Mouse (Mus musculus) mesoderm, embryonic 11.5 days (tissue): ENCODE results near the gene Tnxb.

ENCODE experiments used
- DNase-seq: peaks from one replicate; pipeline ENCODE4 v3.0.0-alpha.2; 2012; ENCODE audit warnings: low read depth, low spot score

Tnxb gene

DNA sequence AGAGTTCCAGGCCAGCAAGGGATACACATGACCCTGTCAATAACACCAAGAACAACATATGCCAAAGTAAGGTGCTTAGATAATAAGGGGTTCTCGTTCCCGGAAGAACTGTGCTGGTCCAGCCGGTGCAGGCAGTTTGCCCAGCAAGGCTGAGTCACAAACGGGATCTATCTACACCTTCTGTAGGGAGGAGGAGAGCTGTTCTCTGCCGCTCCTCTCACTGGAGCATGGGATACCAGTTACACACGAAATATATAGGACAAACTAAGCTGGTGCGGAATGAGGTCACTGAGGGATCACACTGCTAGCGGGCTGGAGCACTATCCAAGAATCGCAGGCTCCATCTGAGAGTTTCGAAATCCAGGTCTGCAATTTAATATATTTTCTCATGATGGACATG is 26.4 kb upstream of the Tnxb start:
- no peak for DNase-seq

DNA sequence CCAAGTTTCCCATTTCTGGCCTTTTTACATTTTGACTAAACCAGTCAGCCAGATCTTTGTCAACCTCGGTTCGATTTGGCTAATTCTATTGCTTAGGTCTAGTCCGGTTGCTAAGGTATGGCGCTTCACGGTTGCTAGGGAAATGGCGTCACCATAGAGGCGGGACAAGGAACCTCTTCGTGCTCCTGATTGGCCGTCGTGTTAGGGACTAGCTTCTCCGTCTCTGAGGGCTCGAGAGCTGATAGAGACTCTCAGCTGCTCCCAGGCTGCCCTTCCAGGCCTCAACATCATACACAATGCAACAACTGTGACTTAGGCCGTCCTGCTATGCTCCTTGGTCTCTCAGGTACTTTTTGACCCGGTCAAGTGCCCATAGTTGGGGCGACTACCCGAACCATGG is 25.7 kb upstream of the Tnxb start, which contains the start of gene Fkbpl:
Gene Fkbpl, plus strand, starts transcription at position 157 of the 400 bp plus-strand sequence.
- peak; percentile 96 for DNase-seq

DNA sequence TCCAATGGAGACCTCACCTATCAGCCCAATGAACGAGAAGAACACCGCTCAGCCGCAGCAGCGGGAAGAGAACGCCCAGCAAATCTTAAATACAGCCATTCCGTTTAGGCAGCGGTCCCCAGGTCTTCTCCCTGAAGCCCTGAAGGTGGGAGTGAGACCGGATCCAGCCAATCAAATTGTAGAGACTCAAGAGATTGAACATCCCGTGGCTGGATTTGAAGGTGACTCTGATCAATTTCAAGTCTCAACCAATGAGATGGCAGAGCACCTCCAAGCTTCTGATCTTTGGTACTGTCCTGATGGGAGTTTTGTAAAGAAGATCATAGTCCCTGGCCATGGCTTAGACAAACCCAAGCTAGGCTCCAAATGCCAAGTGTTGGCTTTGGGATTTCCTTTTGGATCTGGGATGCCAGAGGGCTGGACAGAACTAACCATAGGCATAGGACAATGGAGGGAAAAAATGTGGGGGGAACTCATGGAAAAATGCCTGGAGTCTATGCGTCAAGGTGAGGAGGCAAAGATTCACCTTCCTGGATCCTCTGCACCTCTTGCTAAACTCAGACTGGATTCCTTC is 25.0 kb upstream of the Tnxb start:
- no peak for DNase-seq

DNA sequence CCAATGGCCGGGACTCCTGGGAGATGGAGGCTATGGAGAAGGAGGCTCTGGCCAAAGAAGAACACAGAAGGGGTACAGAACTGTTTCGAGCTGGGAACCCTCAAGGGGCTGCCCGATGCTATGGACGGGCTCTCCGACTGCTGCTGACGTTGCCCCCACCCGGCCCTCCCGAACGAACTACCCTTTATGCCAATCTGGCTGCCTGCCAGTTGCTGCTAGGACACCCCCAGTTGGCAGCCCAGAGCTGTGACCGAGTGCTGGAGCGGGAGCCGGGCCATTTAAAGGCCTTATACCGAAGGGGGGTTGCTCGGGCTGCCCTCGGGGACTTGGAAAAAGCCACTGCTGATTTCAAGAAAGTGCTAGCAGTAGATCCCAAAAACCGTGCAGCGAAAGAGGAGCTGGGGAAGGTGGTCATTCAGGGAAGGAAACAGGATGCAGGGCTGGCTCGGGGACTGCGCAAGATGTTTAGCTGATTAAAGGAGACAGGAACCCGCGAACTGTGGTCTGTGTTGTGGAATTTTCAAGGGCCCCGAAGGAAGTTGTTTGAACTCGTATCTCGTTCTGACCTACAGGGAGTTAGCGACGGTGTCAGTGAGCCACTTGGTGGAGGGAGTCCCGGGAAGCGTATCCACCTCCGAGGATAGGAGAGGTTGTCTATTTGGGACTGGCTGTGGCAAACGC is 24.4 kb upstream of the Tnxb start:
- no peak for DNase-seq

DNA sequence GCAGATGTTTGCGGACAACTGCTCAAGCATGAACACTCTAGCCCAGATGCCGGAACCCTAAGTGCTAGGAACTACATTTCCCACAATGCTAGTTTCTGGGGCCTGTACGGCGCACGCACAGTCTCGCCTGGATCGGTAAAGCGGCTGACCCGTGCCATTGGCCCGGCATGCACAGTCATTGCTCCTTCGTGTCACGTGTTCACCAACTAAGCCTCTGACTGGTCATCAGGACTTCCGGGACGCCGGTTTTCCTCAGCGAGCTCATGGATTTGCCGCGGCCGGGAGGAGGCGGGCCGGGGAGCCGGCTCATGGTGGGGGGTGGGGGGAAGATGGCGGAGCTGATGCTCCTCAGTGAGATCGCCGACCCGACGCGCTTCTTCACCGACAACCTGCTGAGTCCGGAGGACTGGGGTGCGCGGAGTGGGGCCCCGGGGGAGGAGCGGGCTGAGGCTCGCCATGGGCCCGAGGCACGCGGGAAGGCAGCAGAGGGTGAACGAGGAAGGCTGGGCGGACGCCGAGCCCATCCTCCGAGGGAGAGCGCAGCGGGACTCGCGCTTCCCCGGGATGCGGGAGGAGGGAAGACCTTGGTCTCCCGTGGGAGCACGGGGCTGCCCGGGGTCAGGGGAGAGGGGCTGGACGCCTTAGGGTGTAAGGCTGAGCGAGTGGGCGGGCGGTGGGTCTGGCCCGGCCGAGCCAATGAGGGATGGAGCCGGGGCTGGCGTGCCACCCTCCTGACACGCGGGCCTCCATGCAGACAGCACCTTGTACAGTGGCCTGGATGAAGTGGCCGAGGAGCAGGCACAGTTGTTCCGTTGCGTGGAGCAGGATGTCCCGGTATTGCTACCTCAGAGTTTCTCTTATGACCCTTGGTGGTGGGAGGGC is 23.2 kb upstream of the Tnxb start, which contains the start of gene Atf6b:
Gene Atf6b, plus strand, starts transcription at position 241 of the 882 bp plus-strand sequence.
- peak; percentile 97 for DNase-seq

DNA sequence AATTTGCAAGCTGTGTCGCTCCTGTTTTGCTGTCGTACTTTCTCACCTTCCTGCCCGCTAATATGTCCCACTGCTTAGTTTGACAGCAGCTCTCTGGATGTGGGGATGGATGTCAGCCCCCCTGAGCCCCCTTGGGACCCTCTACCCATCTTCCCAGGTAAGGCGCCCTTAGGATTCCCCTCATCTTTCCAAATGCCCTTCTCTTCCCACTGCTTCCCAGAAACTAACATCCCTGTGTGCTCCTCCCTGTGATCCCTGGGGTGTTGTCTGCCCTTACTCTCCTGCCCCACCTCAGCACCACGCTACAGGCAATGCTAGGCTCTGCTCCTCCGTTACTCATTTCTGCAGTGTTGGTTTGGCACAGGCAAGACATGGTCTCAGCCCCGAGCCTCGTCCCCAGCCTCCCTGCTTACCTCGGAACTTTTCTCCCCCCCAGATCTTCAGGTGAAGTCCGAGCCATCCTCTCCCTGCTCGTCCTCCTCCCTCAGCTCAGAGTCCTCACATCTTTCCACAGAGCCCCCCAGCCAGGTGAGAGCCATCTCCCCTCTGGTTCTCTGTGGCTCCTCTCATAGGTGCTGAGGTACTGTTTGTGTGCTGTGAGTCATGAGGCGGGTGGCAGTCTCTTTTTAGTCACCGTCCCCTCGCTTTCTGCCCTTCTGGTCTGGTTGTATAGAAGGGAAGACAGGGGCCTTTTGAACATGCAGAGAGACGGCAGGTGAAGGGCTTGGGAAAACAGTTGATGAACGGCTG is 22.0 kb upstream of the Tnxb start:
- DNase-seq = no peak

DNA sequence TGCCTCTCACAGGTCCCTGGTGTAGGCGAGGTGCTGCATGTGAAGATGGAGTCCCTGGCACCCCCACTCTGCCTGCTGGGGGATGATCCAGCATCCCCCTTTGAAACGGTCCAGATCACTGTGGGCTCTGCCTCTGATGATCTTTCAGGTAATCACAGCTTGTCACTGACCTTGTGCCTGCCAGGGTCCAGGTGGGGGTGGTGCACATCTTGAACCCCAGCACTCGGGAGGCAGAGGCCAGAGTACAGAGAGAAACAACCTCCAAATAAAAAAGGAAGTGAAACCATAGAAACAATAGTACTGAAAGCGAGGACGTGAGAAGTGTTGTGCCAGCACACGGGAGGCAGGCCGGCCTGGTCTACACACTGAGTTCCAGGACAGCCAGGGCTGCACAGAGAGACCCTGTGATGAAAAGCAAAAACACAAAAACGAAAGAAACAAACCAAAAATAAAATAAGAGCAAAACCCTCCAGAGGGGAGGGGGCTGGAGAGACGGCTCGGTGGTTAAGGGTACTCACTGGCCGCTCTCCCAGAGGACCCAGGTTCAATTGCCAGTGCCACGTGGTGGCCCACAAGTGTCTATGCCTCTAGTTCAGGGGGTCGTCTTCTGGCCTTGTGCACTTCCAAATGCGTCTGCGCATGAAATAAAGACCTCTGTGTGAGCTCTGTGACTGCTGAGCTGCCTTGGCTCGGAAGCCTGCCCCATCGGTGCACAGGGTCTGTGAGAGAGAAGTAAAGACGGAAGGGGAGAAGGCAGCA is 21.1 kb upstream of the Tnxb start:
- DNase-seq = no peak

DNA sequence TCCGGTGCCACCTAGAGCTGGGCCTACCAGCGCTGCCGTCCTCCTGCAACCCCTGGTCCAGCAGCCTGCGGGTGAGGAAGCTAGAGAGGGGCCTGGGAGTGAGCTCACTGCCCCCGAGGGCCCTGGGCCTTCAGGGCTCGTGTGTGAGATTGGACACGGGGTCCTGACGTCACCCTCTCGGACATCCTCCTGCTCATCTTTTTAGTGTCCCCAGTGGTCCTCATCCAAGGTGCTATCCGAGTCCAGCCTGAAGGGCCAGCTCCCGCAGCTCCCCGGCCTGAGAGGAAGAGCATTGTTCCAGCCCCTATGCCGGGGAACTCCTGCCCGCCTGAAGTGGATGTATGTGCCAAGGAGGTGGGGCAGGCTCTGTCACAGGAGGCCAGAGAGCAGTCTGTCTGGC is 19.6 kb upstream of the Tnxb start:
- no peak for DNase-seq

DNA sequence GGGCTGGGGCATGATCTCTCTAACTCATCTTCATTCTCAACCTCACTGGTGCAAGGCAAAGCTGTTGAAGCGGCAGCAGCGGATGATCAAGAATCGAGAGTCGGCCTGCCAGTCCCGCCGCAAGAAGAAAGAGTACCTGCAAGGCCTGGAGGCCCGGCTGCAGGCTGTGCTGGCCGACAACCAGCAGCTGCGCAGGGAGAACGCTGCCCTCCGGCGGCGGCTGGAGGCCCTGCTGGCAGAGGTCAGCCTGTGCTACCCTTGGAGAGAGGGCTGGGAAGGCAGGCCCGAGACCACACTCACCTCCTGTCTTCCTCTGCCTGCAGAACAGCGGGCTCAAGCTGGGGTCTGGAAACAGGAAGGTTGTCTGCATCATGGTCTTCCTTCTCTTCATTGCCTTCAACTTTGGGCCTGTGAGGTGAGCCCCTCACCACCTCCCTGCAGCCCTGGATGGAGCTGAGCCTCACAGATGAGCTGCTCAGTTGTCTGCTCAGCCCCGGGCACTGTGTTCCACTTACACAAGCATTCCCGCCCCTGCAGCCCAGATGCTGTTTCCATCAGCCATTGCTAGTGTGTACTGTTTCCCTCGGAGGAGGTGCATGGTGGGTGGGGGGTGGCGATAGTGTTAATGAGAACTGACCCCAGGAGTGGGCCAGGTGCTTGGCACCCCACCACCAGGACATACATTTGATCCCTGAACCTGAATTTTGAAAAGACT is 18.7 kb upstream of the Tnxb start:
- no peak for DNase-seq

DNA sequence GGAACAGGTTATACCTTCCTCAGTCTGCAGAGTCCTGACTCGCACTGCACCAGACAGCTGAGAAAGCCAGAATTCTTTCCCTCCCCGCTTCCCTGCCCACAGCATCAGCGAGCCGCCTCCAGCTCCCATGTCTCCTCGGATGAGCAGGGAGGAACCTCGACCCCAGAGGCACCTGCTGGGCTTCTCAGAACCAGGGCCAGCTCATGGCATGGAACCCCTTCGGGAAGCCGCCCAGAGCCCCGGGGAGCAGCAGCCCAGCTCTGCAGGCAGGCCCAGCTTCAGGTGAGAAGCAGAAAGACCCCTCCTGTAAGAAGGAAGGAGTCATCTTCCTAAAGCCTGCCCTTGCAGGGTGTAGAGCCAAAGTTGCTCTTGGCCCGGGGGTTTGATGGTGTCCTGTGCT is 17.8 kb upstream of the Tnxb start:
- DNase-seq = no peak

DNA sequence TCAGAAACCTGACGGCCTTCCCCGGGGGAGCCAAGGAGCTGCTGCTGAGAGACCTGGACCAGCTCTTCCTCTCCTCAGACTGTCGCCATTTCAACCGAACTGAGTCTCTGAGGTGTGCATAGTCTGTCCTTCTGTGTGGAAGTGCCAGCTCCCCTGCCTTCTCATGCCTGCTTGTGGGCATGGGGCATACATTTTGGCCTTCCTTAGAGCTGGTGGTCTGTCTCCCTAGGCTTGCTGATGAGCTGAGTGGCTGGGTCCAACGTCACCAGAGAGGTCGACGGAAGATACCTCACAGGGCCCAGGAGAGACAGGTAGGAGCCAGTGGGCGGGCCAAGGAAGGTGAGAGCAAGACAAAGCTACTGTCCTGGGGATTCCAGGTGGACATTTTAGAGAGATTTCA is 17.4 kb upstream of the Tnxb start:
- DNase-seq = no peak

DNA sequence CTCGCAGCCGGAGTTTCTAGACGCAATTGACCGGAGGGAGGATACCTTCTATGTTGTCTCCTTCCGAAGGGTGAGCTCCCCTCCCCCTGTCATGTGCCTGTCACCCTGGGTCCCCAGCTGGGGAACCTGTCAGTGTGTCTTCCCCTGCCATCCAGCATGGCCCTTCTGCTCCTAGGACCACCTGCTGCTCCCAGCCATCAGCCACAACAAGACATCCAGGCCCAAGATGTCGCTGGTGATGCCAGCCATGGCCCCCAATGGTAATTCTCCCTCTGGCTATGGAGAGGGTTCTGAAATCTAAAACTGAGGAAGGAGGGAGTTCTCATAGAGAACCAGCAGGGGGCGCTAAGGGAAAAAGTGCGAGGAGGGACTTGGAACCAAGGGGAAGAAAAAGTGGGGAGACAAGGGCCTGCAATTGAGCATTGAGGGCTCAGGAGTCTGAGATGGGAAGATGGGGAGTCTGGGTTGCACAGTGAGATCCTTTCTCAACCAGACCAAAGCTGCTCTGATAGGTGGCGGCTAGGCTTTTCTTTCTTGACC is 16.5 kb upstream of the Tnxb start:
- peak; percentile 67 for DNase-seq

DNA sequence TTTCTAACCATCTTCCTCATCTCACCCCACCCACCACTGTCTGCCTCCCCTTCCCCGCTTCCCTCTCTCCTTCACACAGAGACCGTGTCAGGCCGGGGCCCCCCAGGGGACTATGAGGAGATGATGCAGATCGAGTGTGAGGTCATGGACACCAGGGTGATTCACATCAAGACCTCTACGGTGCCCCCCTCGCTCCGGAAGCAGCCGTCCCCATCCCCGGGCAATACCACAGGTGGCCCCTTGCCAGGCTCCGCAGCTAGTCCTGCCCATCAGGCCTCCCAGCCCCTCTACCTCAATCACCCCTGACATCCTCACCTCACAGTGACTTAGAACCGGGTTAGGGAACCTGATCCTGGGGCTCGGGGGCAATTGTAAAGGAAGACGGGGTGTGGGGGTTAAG is 15.9 kb upstream of the Tnxb start:
- no peak for DNase-seq

DNA sequence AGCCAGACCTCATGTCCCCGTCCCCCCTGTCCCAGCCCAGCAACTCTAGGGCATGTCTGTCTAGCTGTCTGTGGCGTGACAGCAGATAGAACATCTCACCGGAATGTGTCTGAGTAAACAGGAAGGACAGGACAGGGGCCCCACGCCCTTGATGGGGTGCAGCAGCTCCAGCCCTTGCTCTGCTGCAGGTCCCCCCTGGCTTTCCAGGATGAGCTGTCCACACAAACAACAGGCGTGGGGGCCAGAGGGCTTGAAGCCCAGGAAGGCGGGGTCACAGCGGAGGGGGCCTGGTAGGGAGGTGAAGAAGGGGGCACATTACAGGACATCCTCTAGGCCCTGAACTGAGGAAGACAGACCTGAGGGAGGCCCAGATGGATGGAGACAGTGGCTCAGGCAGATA is 15.2 kb upstream of the Tnxb start:
- no peak for DNase-seq

DNA sequence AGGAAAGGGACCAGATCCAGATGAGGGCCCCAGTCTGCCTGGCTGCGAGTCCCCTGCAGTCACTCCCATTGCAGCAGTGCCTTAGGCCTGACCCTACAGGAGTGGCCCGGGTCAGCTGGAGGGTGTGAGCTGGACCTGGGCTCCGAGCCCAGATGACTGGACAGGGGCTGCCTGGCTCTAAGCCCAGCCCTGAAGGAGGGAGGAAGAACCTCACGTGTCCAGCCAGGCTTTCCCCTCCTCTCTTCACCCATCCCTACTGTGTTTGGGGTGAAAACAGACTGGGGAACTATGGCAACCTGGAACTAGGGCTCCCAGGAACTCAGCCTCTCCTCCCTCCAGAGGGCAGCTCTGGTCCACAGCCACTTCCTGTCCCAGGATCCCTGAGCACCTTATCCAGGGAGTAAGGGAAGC is 14.7 kb upstream of the Tnxb start:
- no peak for DNase-seq

DNA sequence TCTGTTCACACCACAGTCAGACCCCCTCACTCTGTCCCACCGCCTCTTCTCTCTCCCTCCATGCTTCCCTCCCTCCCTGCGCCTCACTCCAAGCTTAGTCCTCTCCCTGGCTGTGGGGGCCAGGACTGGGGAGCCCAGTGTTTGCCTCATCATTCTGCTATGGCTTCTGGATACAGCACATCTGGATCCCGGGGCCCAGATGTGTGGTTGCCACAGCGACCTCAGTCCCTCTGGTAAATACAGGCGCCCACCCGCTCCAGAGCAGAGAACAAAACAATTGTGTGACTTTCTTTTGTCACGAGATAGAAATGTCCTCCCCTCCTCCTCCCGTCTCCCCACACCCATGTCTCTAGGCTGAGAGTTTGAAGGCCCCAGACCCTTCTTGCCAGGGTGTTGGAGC is 13.7 kb upstream of the Tnxb start:
- no peak for DNase-seq

DNA sequence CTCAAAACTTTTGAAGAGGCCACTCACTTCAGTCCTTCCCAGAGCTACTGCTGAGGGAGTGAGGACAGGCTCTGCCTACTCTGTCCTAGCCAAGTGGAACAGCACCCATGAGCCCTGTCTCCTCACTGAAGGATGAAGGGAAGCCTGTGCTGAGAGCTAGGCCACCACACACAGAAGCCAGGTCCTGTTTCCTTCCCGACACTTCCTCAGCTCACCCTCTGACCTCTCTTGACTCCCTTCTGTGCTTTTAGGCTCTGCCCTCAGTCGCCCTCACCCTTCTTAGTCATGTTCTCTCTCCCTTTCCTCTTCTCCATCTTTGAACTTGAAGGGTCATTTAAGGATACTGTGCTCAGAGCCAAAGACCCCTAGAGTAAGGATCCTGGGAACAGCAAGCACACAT is 13.1 kb upstream of the Tnxb start:
- DNase-seq = no peak

DNA sequence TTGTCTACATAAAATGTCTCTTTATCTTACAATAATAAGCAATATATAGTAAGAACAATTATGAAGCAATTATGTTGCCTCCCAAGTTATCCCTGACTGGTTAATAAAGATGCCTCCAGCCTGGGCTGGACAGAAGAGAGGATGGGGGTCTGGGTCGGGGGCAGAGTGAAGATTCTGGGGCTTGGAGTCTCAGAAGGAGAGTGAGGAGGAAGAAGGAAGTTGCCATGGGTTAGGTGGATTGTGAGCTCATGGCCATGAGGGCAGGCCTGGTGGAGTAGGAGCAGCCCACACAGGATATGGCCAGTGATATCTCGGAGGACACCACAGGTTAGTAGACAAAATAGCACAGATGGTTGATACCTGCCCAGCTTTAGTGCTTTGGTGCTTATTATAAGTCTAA is 12.2 kb upstream of the Tnxb start:
- DNase-seq = no peak

DNA sequence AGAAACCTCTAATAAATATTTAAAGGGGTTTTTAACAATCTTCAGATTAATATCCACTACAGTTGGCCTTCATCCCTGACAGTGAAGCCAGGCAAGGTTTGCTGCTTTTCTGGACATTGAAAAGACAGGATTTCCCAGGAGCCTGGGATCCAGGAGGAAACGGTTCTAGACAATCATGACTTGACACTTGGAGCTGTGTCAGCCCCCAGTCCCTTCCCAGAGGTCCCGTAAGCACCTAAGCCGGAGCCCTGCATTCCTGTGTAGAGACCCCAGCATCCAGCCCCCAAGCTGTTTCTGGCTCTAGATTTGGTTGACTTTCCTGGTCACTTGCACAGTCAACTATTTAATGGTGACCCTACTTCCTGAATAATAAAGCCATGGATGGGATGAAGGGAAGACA is 11.7 kb upstream of the Tnxb start:
- DNase-seq = no peak

DNA sequence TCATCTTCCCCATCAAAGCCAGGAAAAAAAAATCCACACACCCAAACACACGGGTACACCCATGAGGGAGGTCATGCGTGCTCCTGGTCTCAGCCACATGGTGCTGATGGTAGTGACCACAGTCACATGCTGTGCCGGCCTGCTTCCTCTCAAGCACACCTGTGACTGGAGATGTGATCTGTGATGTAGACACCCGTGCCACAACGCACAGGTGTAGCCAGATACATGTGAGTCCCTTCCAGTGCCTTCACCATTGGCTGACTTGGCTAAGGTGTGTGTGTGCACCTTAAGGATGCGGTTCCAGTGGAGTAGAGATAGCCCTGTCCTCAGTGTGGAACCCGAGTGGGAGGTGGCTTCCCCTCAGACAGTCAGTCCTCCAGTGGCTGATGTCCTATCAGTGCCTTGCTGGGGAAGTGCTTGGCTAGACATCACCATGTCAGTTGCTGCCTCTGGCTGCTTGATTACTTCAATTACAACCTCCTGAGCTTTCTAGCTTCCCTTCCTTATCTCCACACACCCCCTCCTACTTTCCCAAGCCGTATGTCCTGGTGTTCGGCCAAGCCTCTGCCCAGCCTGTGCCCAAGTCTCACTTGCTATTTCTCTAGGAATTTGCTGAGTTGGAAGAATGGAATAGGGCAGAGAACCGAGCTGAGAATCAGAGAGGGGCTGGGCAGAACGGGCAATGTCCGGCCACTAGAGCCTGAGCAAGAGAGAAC is 11.0 kb upstream of the Tnxb start:
- no peak for DNase-seq
